Mouse (Mus musculus): Measurements from ENCODE around the gene Krtap31-2.

- TF ChIP-seq POLR2A (IDR thresholded peaks at IDR 0.05; ENCODE audit: control insufficient read depth, extremely low read depth, insufficient read depth, low read length, poor library complexity): no peak
- TF ChIP-seq CTCF (IDR thresholded peaks at IDR 0.05; ENCODE audit: borderline replicate concordance, control insufficient read depth, extremely low read depth, insufficient read depth, low read length, poor library complexity): no peak
Measured at GRCm38 (mm10) chr11:99985291-99986092, 49.4 kb downstream of the Krtap31-2 start.
